Mouse (Mus musculus): Measurements from ENCODE around the gene Tshz2.

- no peak for TF ChIP-seq POLR2A (IDR thresholded peaks at IDR 0.05; ENCODE audit: borderline replicate concordance, insufficient read depth, low read length)
- TF ChIP-seq CTCF (IDR thresholded peaks at IDR 0.05; ENCODE audit: borderline replicate concordance, insufficient read depth, low read depth, low read length), result no peak
Observed at GRCm38 (mm10) chr2:169871436-169872060, 238.7 kb downstream of the Tshz2 start.
